Mouse (Mus musculus): ENCODE measurements at regions not wholly inside any gene's neighbourhood (a gene's known extent, or its start where the extent isn't known, plus 50 kb on each side); places are given as distances from the start of the nearest gene placed in this dataset.

DNA sequence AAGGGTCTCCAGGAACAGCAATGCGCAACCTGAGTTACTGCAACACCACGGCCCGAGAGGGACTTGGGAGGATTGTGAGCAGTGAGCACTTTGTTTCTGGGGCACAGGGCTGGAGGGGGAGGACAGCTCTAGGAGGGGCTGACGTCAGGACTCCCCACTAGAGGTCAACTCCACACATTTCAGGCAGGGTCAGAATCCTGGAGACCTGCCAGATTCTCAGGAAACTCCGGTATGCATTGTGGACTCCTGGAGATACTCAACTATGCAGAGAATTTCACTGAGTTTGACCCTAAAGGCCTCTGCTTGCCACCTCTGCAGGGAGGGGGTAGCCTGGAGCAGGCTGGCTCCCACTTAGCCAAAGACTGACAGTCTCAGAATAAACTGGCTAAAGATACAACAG is 84.1 kb upstream of the Stx16 start:
- 44% methylated on average over 5 of the region's 5 CpGs for WGBS
- DNase-seq: no peak
- TF ChIP-seq CTCF (IDR thresholded peaks at IDR 0.05; ENCODE audit: insufficient read depth, low read length) (no peak), POLR2A (IDR thresholded peaks at IDR 0.05; ENCODE audit: borderline replicate concordance, extremely low read depth, low read depth, low read length) (no peak)
- Histone ChIP-seq H3K4me1 (ENCODE audit: control insufficient read depth, insufficient read depth, low read length) (no peaks in the 10 kb centered on the region), H3K4me3 (replicated peaks; ENCODE audit: extremely low read depth, low read depth, low read length) (no peak overlapping the region)

DNA sequence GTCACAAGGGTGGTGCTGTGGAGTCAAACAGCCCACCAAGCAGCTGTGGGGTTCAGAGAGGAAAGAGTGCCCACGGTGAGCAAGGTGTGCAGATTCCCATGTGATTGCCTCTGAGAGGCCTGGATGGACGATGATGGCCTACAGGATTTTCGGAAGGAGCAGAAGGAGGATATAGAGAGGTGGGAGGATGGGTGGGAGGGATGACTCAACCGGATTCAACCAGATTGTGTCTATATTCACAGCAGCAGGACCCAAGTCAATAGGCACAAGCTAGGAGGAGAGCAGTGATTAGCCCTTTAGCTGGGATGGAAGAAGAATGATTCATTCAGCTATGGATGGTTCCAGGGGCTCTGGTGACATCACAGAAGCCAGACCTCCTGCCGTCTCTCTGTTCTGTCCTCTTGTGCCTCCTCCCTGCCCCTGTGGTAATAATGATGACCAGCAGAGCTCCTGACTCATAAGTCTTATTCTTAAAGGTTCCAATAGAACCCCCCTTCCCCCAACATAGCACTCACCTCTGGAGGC is 82.6 kb upstream of the Stx16 start:
- DNase-seq: no peak
- WGBS: 76% methylated on average over 5 of the region's 5 CpGs

DNA sequence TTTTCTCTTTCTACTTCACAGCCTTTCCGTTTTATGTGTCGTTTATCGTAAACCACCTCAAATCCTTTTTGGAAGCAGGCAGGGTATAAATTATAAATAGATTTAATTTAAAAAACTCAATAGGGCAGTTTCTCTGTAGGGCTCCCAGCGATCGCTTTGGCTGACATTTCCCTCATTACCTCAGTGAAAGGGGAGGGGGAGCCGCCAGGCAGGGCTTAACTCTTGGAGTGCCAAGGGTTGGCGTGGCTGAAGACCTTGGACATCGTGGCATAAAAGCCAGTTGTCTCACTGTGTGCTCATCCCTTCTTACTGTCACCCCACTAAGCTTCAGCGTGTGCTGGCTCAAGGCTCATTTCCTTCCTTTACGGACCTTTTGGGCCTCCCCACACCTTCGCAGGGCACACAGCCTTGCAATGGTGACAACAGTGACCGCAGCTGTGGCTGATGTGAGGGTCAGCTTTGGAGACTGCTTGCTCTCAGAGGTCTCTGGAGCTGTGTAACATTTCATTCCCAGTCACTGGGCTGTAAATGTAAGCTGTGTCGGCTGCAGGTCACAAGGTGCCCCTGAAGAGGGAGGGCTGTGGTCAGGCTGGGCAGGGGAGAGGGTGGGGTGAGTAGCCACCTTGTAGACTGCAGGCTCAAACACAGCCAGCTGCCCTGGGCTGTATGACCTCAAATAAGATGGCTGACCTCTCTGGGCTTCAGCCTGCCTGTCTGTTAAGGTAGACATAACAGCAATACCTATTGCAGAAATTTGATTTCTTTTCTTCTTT is 81.6 kb upstream of the Stx16 start:
- no peak for DNase-seq
- Histone ChIP-seq H3K4me1 (ENCODE audit: control insufficient read depth, insufficient read depth, low read length) (no peaks in the 10 kb centered on the region), H3K4me3 (replicated peaks; ENCODE audit: extremely low read depth, low read depth, low read length) (no peak overlapping the region)
- 52% methylated on average over 13 of the region's 13 CpGs for WGBS
- TF ChIP-seq CTCF (IDR thresholded peaks at IDR 0.05; ENCODE audit: insufficient read depth, low read length): no peak
- TF ChIP-seq POLR2A (IDR thresholded peaks at IDR 0.05; ENCODE audit: borderline replicate concordance, extremely low read depth, low read depth, low read length): no peak

More for the DNA sequence above, 82.6 kb upstream of the Stx16 start:
- Histone ChIP-seq H3K4me3 (replicated peaks; ENCODE audit: extremely low read depth, low read depth, low read length) (no peak overlapping the region), H3K4me1 (ENCODE audit: control insufficient read depth, insufficient read depth, low read length) (no peaks in the 10 kb centered on the region)
- TF ChIP-seq CTCF (IDR thresholded peaks at IDR 0.05; ENCODE audit: insufficient read depth, low read length) (no peak), POLR2A (IDR thresholded peaks at IDR 0.05; ENCODE audit: borderline replicate concordance, extremely low read depth, low read depth, low read length) (no peak)

DNA sequence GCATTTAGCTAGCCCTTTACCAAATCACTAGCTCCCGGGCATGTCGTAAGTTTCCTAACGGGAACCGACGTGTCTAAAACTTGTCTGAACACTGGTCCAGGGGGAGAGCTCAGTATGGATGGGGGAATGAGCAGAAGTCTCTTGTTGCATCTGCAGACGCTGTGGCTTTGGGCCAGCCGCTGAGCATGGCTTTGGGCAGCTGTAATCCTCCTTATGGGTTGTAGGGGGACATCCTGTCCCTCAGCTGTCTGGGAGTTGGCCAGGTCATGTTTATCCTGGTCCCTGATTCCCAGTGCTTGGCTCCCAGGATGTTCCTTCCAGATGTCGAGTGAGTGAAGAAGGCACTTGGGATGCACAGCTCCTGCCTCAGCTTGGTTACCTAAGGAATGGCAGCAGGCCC is 71.4 kb upstream of the Stx16 start:
- no peak for TF ChIP-seq POLR2A (IDR thresholded peaks at IDR 0.05; ENCODE audit: borderline replicate concordance, extremely low read depth, low read depth, low read length)
- no peak for DNase-seq
- 85% methylated on average over 8 of the region's 8 CpGs for WGBS
- Histone ChIP-seq H3K4me1 (ENCODE audit: control insufficient read depth, insufficient read depth, low read length) (no peaks in the 10 kb centered on the region), H3K4me3 (replicated peaks; ENCODE audit: extremely low read depth, low read depth, low read length) (no peak overlapping the region)

DNA sequence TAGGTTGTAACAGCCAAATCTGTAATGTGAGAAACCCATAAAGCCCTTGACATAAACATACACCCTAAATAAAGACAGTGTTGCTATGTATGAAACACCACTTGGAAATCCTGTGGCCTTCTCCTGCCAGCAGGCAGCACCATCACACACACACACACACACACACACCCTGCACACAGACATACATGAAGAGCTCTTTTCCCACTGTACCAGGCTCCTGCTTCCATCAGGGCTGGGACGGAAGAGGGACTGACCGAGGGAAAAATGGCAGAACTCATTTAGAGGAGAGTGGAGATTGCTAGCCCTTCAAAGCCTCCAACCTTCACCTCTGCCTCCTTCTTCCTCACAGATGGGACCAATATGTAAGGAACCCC is 68.1 kb upstream of the Stx16 start:
- WGBS: 73% methylated on average over 2 of the region's 2 CpGs
- DNase-seq: no peak
- TF ChIP-seq POLR2A (IDR thresholded peaks at IDR 0.05; ENCODE audit: borderline replicate concordance, extremely low read depth, low read depth, low read length) (no peak), CTCF (IDR thresholded peaks at IDR 0.05; ENCODE audit: insufficient read depth, low read length) (no peak)
- no peak overlapping the region for H3K4me3 ChIP-seq (replicated peaks; ENCODE audit: extremely low read depth, low read depth, low read length)
- no peaks in the 10 kb centered on the region for H3K4me1 ChIP-seq (ENCODE audit: control insufficient read depth, insufficient read depth, low read length)

DNA sequence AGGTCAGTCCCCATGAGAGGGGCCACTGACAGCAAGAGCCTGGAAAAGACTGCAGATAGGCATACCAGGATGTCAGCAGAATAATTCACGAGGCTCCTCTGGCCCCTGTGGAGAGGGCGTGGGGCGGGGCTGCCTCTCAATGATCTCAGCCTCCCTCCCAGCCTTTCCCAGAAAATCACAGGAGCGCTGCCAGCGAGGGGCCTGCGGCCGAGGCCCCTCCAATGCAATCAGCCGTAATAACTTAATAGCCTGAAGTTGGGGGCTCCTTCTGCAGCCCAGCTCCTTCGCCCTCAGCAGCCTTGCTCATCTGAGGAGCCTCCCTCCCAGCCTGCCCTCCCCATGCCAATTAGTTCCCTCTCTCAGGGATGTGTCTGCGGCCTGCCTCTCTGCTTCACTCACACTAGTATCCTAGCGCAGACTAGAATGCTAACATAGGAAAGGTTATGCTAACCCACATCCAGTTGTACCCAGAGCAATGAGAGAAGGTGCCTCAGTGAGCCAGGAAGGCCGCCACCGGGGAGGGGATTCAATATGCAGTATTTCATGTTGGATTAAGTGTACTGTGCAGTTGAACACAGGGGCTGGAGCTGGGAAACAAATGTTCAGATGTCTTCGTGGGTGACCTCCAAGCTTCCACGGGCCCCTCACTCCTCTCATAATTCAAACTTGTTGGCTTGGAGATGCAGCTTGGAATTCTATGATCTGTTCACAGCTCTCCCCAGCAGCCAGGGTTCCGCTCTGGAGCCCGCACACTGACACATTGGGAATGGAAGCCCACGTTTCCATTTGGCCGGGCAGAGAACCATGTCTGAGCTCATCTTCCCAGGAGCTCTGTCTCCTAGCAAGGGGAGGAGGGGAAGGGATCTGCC is 67.5 kb upstream of the Stx16 start:
- no peak for TF ChIP-seq POLR2A (IDR thresholded peaks at IDR 0.05; ENCODE audit: borderline replicate concordance, extremely low read depth, low read depth, low read length)
- WGBS: 66% methylated on average over 19 of the region's 19 CpGs

DNA sequence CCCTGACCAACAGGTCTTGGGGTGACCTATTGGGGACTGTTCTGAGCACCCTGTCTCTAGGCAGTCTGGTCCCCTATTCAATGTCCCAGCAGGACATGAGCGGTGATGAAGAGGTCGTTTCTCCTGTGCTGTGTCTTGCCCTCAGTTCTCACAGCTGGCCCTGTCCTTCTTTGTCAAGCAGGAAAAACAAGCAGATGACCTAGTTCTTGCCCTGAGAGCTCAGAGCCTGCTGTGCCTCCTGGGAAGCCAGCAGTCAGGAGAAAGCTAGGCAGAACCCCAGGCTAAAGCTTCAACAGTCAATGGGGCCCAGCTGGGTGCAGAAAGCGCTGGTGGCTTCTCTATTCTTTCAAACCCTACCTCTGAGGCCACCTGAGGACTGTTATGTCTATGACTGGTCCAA is 66.1 kb upstream of the Stx16 start:
- Histone ChIP-seq H3K4me3 (replicated peaks; ENCODE audit: extremely low read depth, low read depth, low read length) (no peak overlapping the region), H3K4me1 (ENCODE audit: control insufficient read depth, insufficient read depth, low read length) (no peaks in the 10 kb centered on the region)
- TF ChIP-seq POLR2A (IDR thresholded peaks at IDR 0.05; ENCODE audit: borderline replicate concordance, extremely low read depth, low read depth, low read length) (no peak), CTCF (IDR thresholded peaks at IDR 0.05; ENCODE audit: insufficient read depth, low read length) (no peak)
- DNase-seq: no peak
- WGBS: 65% methylated on average over 3 of the region's 3 CpGs

More for the DNA sequence above, 67.5 kb upstream of the Stx16 start:
- Histone ChIP-seq H3K4me1 (ENCODE audit: control insufficient read depth, insufficient read depth, low read length) (no peaks in the 10 kb centered on the region), H3K4me3 (replicated peaks; ENCODE audit: extremely low read depth, low read depth, low read length) (no peak overlapping the region)
- DNase-seq: no peak

DNA sequence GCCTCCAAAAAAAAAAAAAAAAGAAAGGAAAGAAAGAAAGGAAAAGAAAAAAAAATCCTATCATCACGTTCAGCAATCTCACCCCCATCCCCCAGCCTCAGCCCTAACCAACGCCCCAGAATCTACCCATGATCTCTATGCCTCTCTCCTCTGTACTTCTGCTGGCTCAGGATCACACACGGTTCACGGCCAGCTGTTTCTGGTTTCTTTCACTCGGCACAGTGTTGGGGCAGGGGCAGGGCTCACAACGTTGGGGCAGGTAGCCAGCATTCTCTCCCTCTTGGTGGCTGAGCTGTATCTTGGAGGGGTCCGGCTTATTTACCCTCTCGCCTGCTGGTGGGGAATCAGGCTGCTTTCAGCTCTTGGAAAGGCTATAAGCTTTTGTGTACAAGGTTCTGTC is 64.7 kb upstream of the Stx16 start:
- H3K4me3 ChIP-seq (replicated peaks; ENCODE audit: extremely low read depth, low read depth, low read length): no peak overlapping the region
- TF ChIP-seq CTCF (IDR thresholded peaks at IDR 0.05; ENCODE audit: insufficient read depth, low read length): no peak
- no peaks in the 10 kb centered on the region for H3K4me1 ChIP-seq (ENCODE audit: control insufficient read depth, insufficient read depth, low read length)
- no peak for DNase-seq
- WGBS: 48% methylated on average over 8 of the region's 8 CpGs

DNA sequence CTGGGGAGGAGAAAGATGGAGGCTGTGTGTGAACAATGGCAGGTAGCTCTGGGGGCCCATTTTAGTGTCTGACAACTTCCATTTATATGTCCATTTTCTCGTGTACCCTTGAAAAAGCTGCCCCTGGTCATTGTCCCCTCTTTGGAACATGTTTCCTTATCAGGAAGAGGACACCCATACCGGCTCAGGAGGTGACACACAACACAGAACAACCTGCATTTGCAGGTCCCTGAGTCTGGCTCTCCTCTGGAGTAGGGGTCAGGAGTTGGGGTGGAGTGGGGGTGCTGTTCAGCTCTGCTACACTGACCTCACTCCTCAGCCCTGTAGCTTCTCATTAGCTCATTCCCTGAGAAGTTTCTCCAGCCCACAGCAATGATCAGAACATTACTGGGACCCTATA is 61.7 kb upstream of the Stx16 start:
- WGBS: 60% methylated on average over 2 of the region's 2 CpGs
- TF ChIP-seq CTCF (IDR thresholded peaks at IDR 0.05; ENCODE audit: insufficient read depth, low read length) (no peak), POLR2A (IDR thresholded peaks at IDR 0.05; ENCODE audit: borderline replicate concordance, extremely low read depth, low read depth, low read length) (no peak)
- H3K4me3 ChIP-seq (replicated peaks; ENCODE audit: extremely low read depth, low read depth, low read length): no peak overlapping the region
- no peak for DNase-seq
- H3K4me1 ChIP-seq (ENCODE audit: control insufficient read depth, insufficient read depth, low read length): peaks cover 3% of the 10 kb centered on the region

DNA sequence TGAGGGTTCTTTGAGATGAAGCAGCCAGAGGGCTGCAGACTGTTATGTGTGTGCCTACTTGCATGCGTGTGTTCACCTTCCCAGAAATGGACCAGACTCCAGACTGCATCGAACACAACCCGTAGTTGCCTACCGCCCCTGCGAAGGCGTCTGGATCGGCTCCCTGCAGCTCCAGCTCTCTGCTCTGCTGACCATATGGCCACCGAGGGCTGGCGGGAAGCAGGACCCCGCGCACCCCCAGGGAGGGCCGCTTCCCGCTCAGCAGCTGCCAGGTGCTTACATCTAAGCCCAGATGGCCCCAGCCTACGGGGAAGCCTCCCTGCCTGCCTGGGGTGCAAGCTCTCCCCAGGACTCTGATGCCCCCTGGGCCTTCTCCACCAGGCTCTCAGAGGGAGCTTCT is 60.8 kb upstream of the Stx16 start:
- H3K4me3 ChIP-seq (replicated peaks; ENCODE audit: extremely low read depth, low read depth, low read length): no peak overlapping the region
- peaks cover 3% of the 10 kb centered on the region for H3K4me1 ChIP-seq (ENCODE audit: control insufficient read depth, insufficient read depth, low read length)
- no peak for DNase-seq
- 67% methylated on average over 14 of the region's 14 CpGs for WGBS
- no peak for TF ChIP-seq POLR2A (IDR thresholded peaks at IDR 0.05; ENCODE audit: borderline replicate concordance, extremely low read depth, low read depth, low read length)
- TF ChIP-seq CTCF (IDR thresholded peaks at IDR 0.05; ENCODE audit: insufficient read depth, low read length): no peak
